Mouse (Mus musculus): ENCODE measurements around the gene Mllt6.
"Not testable (repeated sequence)": the region's sequence is repeated elsewhere in the genome, so short reads cannot be mapped to it uniquely, and the experiment has no call there.

Gene Mllt6

GRCm38 (mm10) chr11:97648541-97648940, 14.7 kb upstream of the Mllt6 start:
- not testable (repeated sequence) for DNase-seq (ENCODE audit: low spot score)

GRCm38 (mm10) chr11:97650341-97650740, 12.9 kb upstream of the Mllt6 start:
- DNase-seq (ENCODE audit: low spot score), result no peak

GRCm38 (mm10) chr11:97653376-97653775, 9.8 kb upstream of the Mllt6 start:
- DNase-seq (ENCODE audit: low spot score), result not testable (repeated sequence)

GRCm38 (mm10) chr11:97654210-97654609, 9.0 kb upstream of the Mllt6 start:
- DNase-seq (ENCODE audit: low spot score), result no peak

GRCm38 (mm10) chr11:97656269-97656971, 6.8 kb upstream of the Mllt6 start:
- DNase-seq (ENCODE audit: low spot score), result no peak

- no peak for DNase-seq (ENCODE audit: low spot score)
Observed at GRCm38 (mm10) chr11:97657184-97657945, 5.8 kb upstream of the Mllt6 start.

GRCm38 (mm10) chr11:97657967-97658366, 5.2 kb upstream of the Mllt6 start:
- DNase-seq (ENCODE audit: low spot score), result not testable (repeated sequence)

- no peak for DNase-seq (ENCODE audit: low spot score)
Observed at GRCm38 (mm10) chr11:97658751-97659266, 4.4 kb upstream of the Mllt6 start.

GRCm38 (mm10) chr11:97659267-97659989, 3.8 kb upstream of the Mllt6 start:
- no peak for DNase-seq (ENCODE audit: low spot score)

- DNase-seq (ENCODE audit: low spot score), result peak; percentile 58
Observed at GRCm38 (mm10) chr11:97659990-97660714, 3.1 kb upstream of the Mllt6 start.

GRCm38 (mm10) chr11:97660734-97661647, 2.2 kb upstream of the Mllt6 start:
- DNase-seq (ENCODE audit: low spot score), result no peak

GRCm38 (mm10) chr11:97661648-97662133, 1.5 kb upstream of the Mllt6 start:
- peak; percentile 64 for DNase-seq (ENCODE audit: low spot score)

- peak; percentile 46 for DNase-seq (ENCODE audit: low spot score)
Observed at GRCm38 (mm10) chr11:97662207-97662892, 864 bp upstream of the Mllt6 start.

GRCm38 (mm10) chr11:97663528-97664338, 519 bp downstream of the Mllt6 start:
- DNase-seq (ENCODE audit: low spot score), result no peak

- DNase-seq (ENCODE audit: low spot score), result no peak
Observed at GRCm38 (mm10) chr11:97664339-97664665, 1.1 kb downstream of the Mllt6 start.

GRCm38 (mm10) chr11:97664771-97665240, 1.6 kb downstream of the Mllt6 start:
- no peak for DNase-seq (ENCODE audit: low spot score)

- no peak for DNase-seq (ENCODE audit: low spot score)
Observed at GRCm38 (mm10) chr11:97665431-97665830, 2.2 kb downstream of the Mllt6 start.

GRCm38 (mm10) chr11:97666221-97666620, 3.0 kb downstream of the Mllt6 start:
- DNase-seq (ENCODE audit: low spot score), result no peak

GRCm38 (mm10) chr11:97666794-97667193, 3.6 kb downstream of the Mllt6 start:
- DNase-seq (ENCODE audit: low spot score), result no peak
